Mouse (Mus musculus): ENCODE measurements around the gene Abhd17a.

DNA sequence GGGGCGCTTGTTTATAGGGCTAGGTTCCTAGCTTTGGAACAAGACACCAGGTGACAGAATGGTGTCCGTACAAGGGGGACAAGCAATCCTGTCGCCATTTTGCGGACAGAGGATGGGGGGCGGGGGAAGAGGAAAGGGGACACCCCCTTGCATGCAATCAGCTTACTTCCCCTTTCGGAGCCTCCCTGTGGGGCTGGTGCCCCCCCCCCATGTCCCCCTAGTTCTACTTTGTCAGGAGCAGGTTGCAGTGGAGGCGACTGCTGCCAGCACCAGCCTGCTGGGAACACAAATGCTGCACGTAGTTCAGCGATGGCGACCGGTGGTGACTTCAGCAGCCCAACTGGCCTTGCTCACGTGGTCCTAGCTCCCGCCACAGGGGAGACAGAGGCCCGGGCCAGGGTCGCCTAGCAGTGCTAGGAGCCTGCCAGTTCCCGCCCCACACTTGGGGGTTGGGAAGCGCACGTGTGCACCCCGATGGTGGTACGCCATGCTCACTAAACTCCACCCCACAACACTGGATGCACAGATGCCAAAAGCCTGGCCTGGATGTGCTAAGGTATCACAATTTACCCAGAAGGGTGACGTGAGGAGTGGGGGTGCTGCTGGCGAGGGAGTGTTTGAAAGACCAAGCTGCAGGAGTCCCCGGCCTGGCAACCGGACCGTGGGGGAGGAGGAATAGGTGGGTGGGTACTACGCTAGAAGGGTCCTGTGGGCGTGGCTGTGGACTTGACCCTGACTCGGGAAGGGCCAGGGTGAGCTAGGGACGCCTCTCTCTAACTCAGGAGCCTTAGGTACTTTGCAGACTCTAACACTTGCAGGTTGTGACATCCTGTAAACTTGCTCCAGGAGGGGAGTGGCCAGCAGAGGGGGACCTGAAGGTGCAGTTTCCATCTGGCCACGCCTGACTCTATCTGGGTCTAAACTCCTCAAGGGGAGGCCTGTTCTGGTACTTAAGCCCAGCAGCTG is 19.0 kb downstream of the Abhd17a start:
- TF ChIP-seq EP300 (IDR thresholded peaks at IDR 0.05; ENCODE audit: low read depth) = no peak
- peak; percentile 39 for TF ChIP-seq CTCF (IDR thresholded peaks at IDR 0.05; ENCODE audit: low read depth)

Data from liver, postnatal 0 days (tissue).